Mouse (Mus musculus) stomach, embryonic 15.5 days (tissue): ENCODE results near the gene Atp2b4. TPM values are rescaled to one million over a fixed set of nuclear protein-coding genes. Genes with fewer than 3 reads are reported as not detected.
A peak's percentile ranks its signal among the peaks of the same experiment; 100 is the strongest.

Experiments used
- ATAC-seq: fragments of 200-750 bp; cut with Nextera tagmentation; 2 replicates; pipeline ENCODE4 v1.8.0; 2017; ENCODE audit warnings: low read depth, moderate number of reproducible peaks, moderate TSS enrichment; ENCODE audit not compliant: insufficient read depth, low FRiP score
- H3K27ac ChIP-seq: fragments of 300-500 bp; sonication (generic); 2 replicates; pipeline ENCODE4 v1.5.1; 2015; ENCODE audit warnings: mild to moderate bottlenecking, inconsistent platforms
- H3K27me3 ChIP-seq: fragments of 300-500 bp; sonication (generic); replicated peaks from 2 replicates; pipeline ENCODE4 v1.6.1; 2015; ENCODE audit warnings: inconsistent platforms
- H3K36me3 ChIP-seq: fragments of 300-500 bp; sonication (generic); 2 replicates; pipeline ENCODE4 v1.6.1; 2015; ENCODE audit warnings: inconsistent platforms
- H3K4me1 ChIP-seq: fragments of 300-500 bp; sonication (generic); 2 replicates; pipeline ENCODE4 v1.6.1; 2015; ENCODE audit warnings: inconsistent platforms
- H3K4me2 ChIP-seq: fragments of 300-500 bp; sonication (generic); 2 replicates; pipeline ENCODE4 v1.6.1; 2015; ENCODE audit warnings: mild to moderate bottlenecking, inconsistent platforms
- H3K4me3 ChIP-seq: fragments of 300-500 bp; sonication (generic); replicated peaks from 2 replicates; pipeline ENCODE4 v1.5.1; 2015; ENCODE audit warnings: inconsistent platforms
- H3K9ac ChIP-seq: fragments of 300-500 bp; sonication (generic); 2 replicates; pipeline ENCODE4 v1.6.1; 2015; ENCODE audit warnings: inconsistent platforms
- H3K9me3 ChIP-seq: fragments of 300-500 bp; sonication (generic); 2 replicates; pipeline ENCODE4 v1.6.1; 2016; ENCODE audit warnings: inconsistent platforms
- WGBS: fragments of 180-500 bp; shearing (Covaris S2); methylation state at CpG from one replicate; pipeline ENCODE4 v1.1.7; 2015; 5-methylcytosine and 5-hydroxymethylcytosine counted together
- polyA plus RNA-seq: library from polyadenylated mRNA; unstranded; fragments of >200 nt; fragmentation: Nextera tagmentation; extraction: Ambion mirVana; gene quantifications from 2 replicates; pipeline ENCODE4 v1.2.1, GENCODE M21; 2015

The Atp2b4 gene
- polyA plus RNA-seq, 1 experiment from 2014 or later, result 22.0 TPM

GRCm38 (mm10) chr1:133741881-133742434, 58.9 kb downstream of the Atp2b4 start:
- no peak overlapping the region for H3K9ac ChIP-seq

GRCm38 (mm10) chr1:133741171-133741570, 59.7 kb downstream of the Atp2b4 start:
- no peak overlapping the region for H3K4me3 ChIP-seq
- no peak overlapping the region for H3K4me2 ChIP-seq
- peaks cover 39% of the 10 kb centered on the region for H3K4me1 ChIP-seq
- H3K36me3 ChIP-seq, result peaks cover 16% of the 10 kb centered on the region; the same call in 1 of the 2 replicates
- ATAC-seq, result no peak
- WGBS, result 82% methylated on average over 6 of the region's 6 CpGs
- no peaks in the 10 kb centered on the region for H3K27me3 ChIP-seq
- peak overlapping the region; percentile 21; the same call in 1 of the 2 replicates for H3K27ac ChIP-seq
- H3K9ac ChIP-seq, result no peak overlapping the region
- H3K9me3 ChIP-seq, result no peaks in the 10 kb centered on the region

More at GRCm38 (mm10) chr1:133741881-133742434, 58.9 kb downstream of the Atp2b4 start:
- no peak for ATAC-seq
- WGBS, result 54% methylated on average over 11 of the region's 11 CpGs
- H3K4me2 ChIP-seq, result no peak overlapping the region
- no peaks in the 10 kb centered on the region for H3K9me3 ChIP-seq
- H3K4me3 ChIP-seq, result no peak overlapping the region
- H3K36me3 ChIP-seq, result peaks cover 16% of the 10 kb centered on the region; the same call in 1 of the 2 replicates
- H3K27me3 ChIP-seq, result no peaks in the 10 kb centered on the region
- peaks cover 36% of the 10 kb centered on the region for H3K4me1 ChIP-seq
- no peak overlapping the region for H3K27ac ChIP-seq

- WGBS, result 74% methylated on average over 7 of the region's 7 CpGs
Observed at GRCm38 (mm10) chr1:133736664-133737063, 64.2 kb downstream of the Atp2b4 start.

GRCm38 (mm10) chr1:133735995-133736652, 64.7 kb downstream of the Atp2b4 start:
- H3K9me3 ChIP-seq, result no peaks in the 10 kb centered on the region
- WGBS, result 21% methylated on average over 17 of the region's 17 CpGs
- H3K9ac ChIP-seq, result peak overlapping the region; percentile 9; the same call in 1 of the 2 replicates
- ATAC-seq, result peak; percentile 66; the same call in 1 of the 2 replicates
- peak overlapping the region; percentile 21 for H3K4me3 ChIP-seq
- H3K4me2 ChIP-seq, result peak overlapping the region; percentile 51
- H3K27me3 ChIP-seq, result no peaks in the 10 kb centered on the region
- H3K36me3 ChIP-seq, result peaks cover 18% of the 10 kb centered on the region; the same call in 1 of the 2 replicates
- 0 out of 2 replicates have a peak, but pooled peaks cover 3% of the 10 kb centered on the region for H3K4me1 ChIP-seq
- H3K27ac ChIP-seq, result no peak overlapping the region

More at GRCm38 (mm10) chr1:133736664-133737063, 64.2 kb downstream of the Atp2b4 start:
- H3K4me1 ChIP-seq, result 0 out of 2 replicates have a peak, but pooled peaks cover 5% of the 10 kb centered on the region
- H3K27ac ChIP-seq, result no peak overlapping the region
- H3K4me3 ChIP-seq, result no peak overlapping the region
- peaks cover 16% of the 10 kb centered on the region; the same call in 1 of the 2 replicates for H3K36me3 ChIP-seq
- H3K9me3 ChIP-seq, result no peaks in the 10 kb centered on the region
- no peak for ATAC-seq
- H3K4me2 ChIP-seq, result no peak overlapping the region
- no peak overlapping the region for H3K9ac ChIP-seq
- H3K27me3 ChIP-seq, result no peaks in the 10 kb centered on the region

- no peak for ATAC-seq
- 49% methylated on average over 11 of the region's 11 CpGs for WGBS
- Histone ChIP-seq H3K27me3 (no peaks in the 10 kb centered on the region), H3K4me1 (0 out of 2 replicates have a peak, but pooled peaks cover 3% of the 10 kb centered on the region), H3K36me3 (peaks cover 9% of the 10 kb centered on the region; the same call in 1 of the 2 replicates), H3K9me3 (no peaks in the 10 kb centered on the region), H3K4me3 (no peak overlapping the region), H3K4me2 (no peak overlapping the region), H3K27ac (no peak overlapping the region), H3K9ac (no peak overlapping the region)
Observed at GRCm38 (mm10) chr1:133732814-133733213, 68.0 kb downstream of the Atp2b4 start.

GRCm38 (mm10) chr1:133728339-133728738, 72.5 kb downstream of the Atp2b4 start:
- Histone ChIP-seq H3K4me3 (no peak overlapping the region), H3K9me3 (no peaks in the 10 kb centered on the region), H3K4me2 (no peak overlapping the region), H3K27me3 (no peaks in the 10 kb centered on the region), H3K4me1 (no peaks in the 10 kb centered on the region), H3K9ac (no peak overlapping the region), H3K36me3 (peaks cover 3% of the 10 kb centered on the region; the same call in 1 of the 2 replicates), H3K27ac (no peak overlapping the region)
- 73% methylated on average over 7 of the region's 7 CpGs for WGBS
- ATAC-seq, result no peak

GRCm38 (mm10) chr1:133720342-133720741, 80.5 kb downstream of the Atp2b4 start:
- Histone ChIP-seq H3K4me3 (no peak overlapping the region), H3K9me3 (no peaks in the 10 kb centered on the region), H3K4me2 (no peak overlapping the region), H3K36me3 (no peaks in the 10 kb centered on the region), H3K9ac (no peak overlapping the region), H3K27ac (no peak overlapping the region), H3K27me3 (no peaks in the 10 kb centered on the region), H3K4me1 (no peaks in the 10 kb centered on the region)
- ATAC-seq, result no peak
- WGBS, result 73% methylated on average over 7 of the region's 7 CpGs

GRCm38 (mm10) chr1:133718786-133719185, 82.1 kb downstream of the Atp2b4 start:
- no peak overlapping the region for H3K9ac ChIP-seq
- no peak overlapping the region for H3K27ac ChIP-seq
- no peak for ATAC-seq
- no peaks in the 10 kb centered on the region for H3K9me3 ChIP-seq
- no peaks in the 10 kb centered on the region for H3K27me3 ChIP-seq
- H3K4me3 ChIP-seq, result no peak overlapping the region
- peaks cover 6% of the 10 kb centered on the region; the same call in 1 of the 2 replicates for H3K36me3 ChIP-seq
- no peaks in the 10 kb centered on the region for H3K4me1 ChIP-seq
- no peak overlapping the region for H3K4me2 ChIP-seq
- 89% methylated on average over 8 of the region's 8 CpGs for WGBS

GRCm38 (mm10) chr1:133718296-133718695, 82.5 kb downstream of the Atp2b4 start:
- no peak overlapping the region for H3K27ac ChIP-seq
- no peak for ATAC-seq
- H3K9me3 ChIP-seq, result no peaks in the 10 kb centered on the region
- no peak overlapping the region for H3K9ac ChIP-seq
- no peaks in the 10 kb centered on the region for H3K27me3 ChIP-seq
- 81% methylated on average over 3 of the region's 3 CpGs for WGBS
- no peaks in the 10 kb centered on the region for H3K4me1 ChIP-seq
- no peak overlapping the region for H3K4me3 ChIP-seq
- H3K36me3 ChIP-seq, result peaks cover 6% of the 10 kb centered on the region; the same call in 1 of the 2 replicates
- no peak overlapping the region for H3K4me2 ChIP-seq

GRCm38 (mm10) chr1:133716464-133716863, 84.4 kb downstream of the Atp2b4 start:
- peaks cover 6% of the 10 kb centered on the region; the same call in 1 of the 2 replicates for H3K36me3 ChIP-seq
- H3K4me3 ChIP-seq, result no peak overlapping the region
- ATAC-seq, result no peak
- H3K4me2 ChIP-seq, result no peak overlapping the region
- no peak overlapping the region for H3K27ac ChIP-seq
- WGBS, result 22% methylated on average over 7 of the region's 7 CpGs
- H3K27me3 ChIP-seq, result no peaks in the 10 kb centered on the region
- H3K4me1 ChIP-seq, result peaks cover 11% of the 10 kb centered on the region; the same call in 1 of the 2 replicates
- no peak overlapping the region for H3K9ac ChIP-seq
- no peaks in the 10 kb centered on the region for H3K9me3 ChIP-seq

GRCm38 (mm10) chr1:133715191-133715590, 85.7 kb downstream of the Atp2b4 start:
- WGBS, result 59% methylated on average over 1 of the region's 1 CpGs
- H3K4me3 ChIP-seq, result no peak overlapping the region
- H3K9ac ChIP-seq, result no peak overlapping the region
- H3K27ac ChIP-seq, result no peak overlapping the region
- peaks cover 6% of the 10 kb centered on the region; the same call in 1 of the 2 replicates for H3K36me3 ChIP-seq
- no peaks in the 10 kb centered on the region for H3K27me3 ChIP-seq
- no peak overlapping the region for H3K4me2 ChIP-seq
- H3K9me3 ChIP-seq, result no peaks in the 10 kb centered on the region
- peaks cover 17% of the 10 kb centered on the region; the same call in 1 of the 2 replicates for H3K4me1 ChIP-seq
- no peak for ATAC-seq

GRCm38 (mm10) chr1:133713009-133713370, 87.9 kb downstream of the Atp2b4 start:
- Histone ChIP-seq H3K4me1 (peaks cover 17% of the 10 kb centered on the region; the same call in 1 of the 2 replicates), H3K9ac (no peak overlapping the region), H3K4me3 (no peak overlapping the region), H3K36me3 (peaks cover 6% of the 10 kb centered on the region; the same call in 1 of the 2 replicates), H3K4me2 (no peak overlapping the region), H3K27me3 (no peaks in the 10 kb centered on the region), H3K27ac (no peak overlapping the region; the same call in 1 of the 2 replicates), H3K9me3 (no peaks in the 10 kb centered on the region)
- 46% methylated on average over 2 of the region's 2 CpGs for WGBS
- ATAC-seq, result no peak
